ENCODE assay signal across 26 mouse cellular contexts in genomic region chr16:20151991-20152390, GRCm38 (mm10). TPM values are rescaled to one million over a fixed set of nuclear protein-coding genes. Genes with fewer than 3 reads are reported as not detected.
A peak's percentile ranks its signal among the peaks of the same experiment; 100 is the strongest.
DNase-seq lines count a peak whose midpoint lies in the region; ATAC-seq and TF ChIP-seq lines count a peak whose summit lies in the region.
"Had no signal": no experiment of that assay in that cellular context is flagged by ENCODE, and none has a peak within 500 bp of the region (broad histone marks: within the 10 kb centered on the region; RNA-seq: fewer than 3 reads in every experiment).

No protein-coding gene starts in this region.

- H3K9ac ChIP-seq in heart, postnatal 0 days (replicated peaks; ENCODE audit: low read depth, low read length): no peak overlapping the region
- no peak overlapping the region for H3K9ac ChIP-seq in kidney, embryonic 15.5 days
- no peak overlapping the region for H3K9ac ChIP-seq in forebrain, embryonic 13.5 days
- H3K9ac ChIP-seq: embryonic facial prominence, embryonic 12.5 days; forebrain, postnatal 0 days; hindbrain, embryonic 14.5 days; lung, embryonic 15.5 days; midbrain, embryonic 15.5 days had no signal

- DNase-seq in heart, postnatal 0 days (ENCODE audit: low spot score): no peak
- no peak for DNase-seq in heart, embryonic 10.5 days (ENCODE audit: low spot score)
- peak; percentile 29 to 44 for DNase-seq in kidney, postnatal 36 days
- DNase-seq in adrenal gland, postnatal 10 days: peak; percentile 48
- DNase-seq in adrenal gland, postnatal 36 days: peak; percentile 21 to 36
- DNase-seq: B cell, adult 2 months; cerebellum, adult 11-12 months; cerebellum, adult 9-11 months; embryo, embryonic 11 days; forebrain, postnatal 0 days; gastrocnemius, postnatal 14 days; liver; right cerebral cortex, postnatal 4 days; thymus, adult 18-20 months; thymus, postnatal 36 days had no signal

- H3K4me1 ChIP-seq in heart, postnatal 0 days (ENCODE audit: control insufficient read depth, insufficient read depth): peaks cover 4% of the 10 kb centered on the region; the same call in 1 of the 2 replicates
- H3K4me1 ChIP-seq in heart, embryonic 10.5 days: no peaks in the 10 kb centered on the region
- 0 out of 2 replicates have a peak, but pooled peaks cover 3% of the 10 kb centered on the region for H3K4me1 ChIP-seq in kidney, embryonic 15.5 days
- no peaks in the 10 kb centered on the region for H3K4me1 ChIP-seq in forebrain, embryonic 13.5 days
- H3K4me1 ChIP-seq: embryonic facial prominence, embryonic 12.5 days; forebrain, embryonic 10.5 days; lung, embryonic 15.5 days; midbrain, embryonic 10.5 days; midbrain, embryonic 15.5 days had no signal

- H3K9me3 ChIP-seq in heart, postnatal 0 days (replicated peaks; ENCODE audit: control insufficient read depth, low read length): no peaks in the 10 kb centered on the region
- no peaks in the 10 kb centered on the region for H3K9me3 ChIP-seq in heart, embryonic 10.5 days
- H3K9me3 ChIP-seq in kidney, embryonic 15.5 days (replicated peaks): no peaks in the 10 kb centered on the region
- no peaks in the 10 kb centered on the region for H3K9me3 ChIP-seq in forebrain, embryonic 13.5 days (replicated peaks)
- H3K9me3 ChIP-seq: embryonic facial prominence, embryonic 12.5 days; forebrain, embryonic 10.5 days; lung, embryonic 15.5 days; midbrain, embryonic 10.5 days; midbrain, embryonic 15.5 days had no signal

- no peak overlapping the region for H3K4me3 ChIP-seq in heart, postnatal 0 days (ENCODE audit: low read depth, low read length)
- no peak overlapping the region for H3K4me3 ChIP-seq in heart, embryonic 10.5 days
- H3K4me3 ChIP-seq in kidney, embryonic 15.5 days (replicated peaks): no peak overlapping the region
- no peak overlapping the region for H3K4me3 ChIP-seq in forebrain, embryonic 13.5 days
- H3K4me3 ChIP-seq: embryonic facial prominence, embryonic 12.5 days; forebrain, embryonic 10.5 days; lung, embryonic 15.5 days; midbrain, embryonic 10.5 days; midbrain, embryonic 15.5 days had no signal

- no peak for TF ChIP-seq EP300 in heart, postnatal 0 days (IDR thresholded peaks at IDR 0.05; ENCODE audit: low read depth)

- no peak for ATAC-seq in heart, postnatal 0 days (ENCODE audit: insufficient read depth, low read depth)
- no peak for ATAC-seq in kidney, embryonic 15.5 days (replicated peaks; ENCODE audit: low FRiP score)
- no peak for ATAC-seq in forebrain, embryonic 13.5 days
- ATAC-seq: forebrain, postnatal 0 days; intestine, postnatal 0 days; midbrain, embryonic 15.5 days had no signal

- WGBS in heart, postnatal 0 days: 54% methylated on average over 5 of the region's 5 CpGs
- WGBS in heart, embryonic 10.5 days: 82% methylated on average over 5 of the region's 5 CpGs
- WGBS in kidney, embryonic 15.5 days: 67% methylated on average over 5 of the region's 5 CpGs
- 89% methylated on average over 5 of the region's 5 CpGs for WGBS in forebrain, embryonic 13.5 days

- H3K4me2 ChIP-seq in heart, postnatal 0 days (ENCODE audit: low read depth, low read length): no peak overlapping the region
- no peak overlapping the region for H3K4me2 ChIP-seq in kidney, embryonic 15.5 days
- no peak overlapping the region for H3K4me2 ChIP-seq in forebrain, embryonic 13.5 days
- H3K4me2 ChIP-seq: embryonic facial prominence, embryonic 12.5 days; heart, embryonic 11.5 days; hindbrain, embryonic 14.5 days; lung, embryonic 15.5 days; midbrain, embryonic 15.5 days had no signal

- H3K36me3 ChIP-seq in heart, postnatal 0 days (replicated peaks; ENCODE audit: control insufficient read depth, insufficient read depth, low read length): peaks cover 42% of the 10 kb centered on the region
- peaks cover 43% of the 10 kb centered on the region for H3K36me3 ChIP-seq in heart, embryonic 10.5 days
- H3K36me3 ChIP-seq in kidney, embryonic 15.5 days: peaks cover 46% of the 10 kb centered on the region
- H3K36me3 ChIP-seq in forebrain, embryonic 13.5 days (ENCODE audit: poor library complexity, severe bottlenecking): peaks cover 37% of the 10 kb centered on the region

- TF ChIP-seq CTCF in heart, postnatal 0 days (IDR thresholded peaks at IDR 0.05; ENCODE audit: low read depth): no peak

- H3K27ac ChIP-seq in heart, postnatal 0 days (ENCODE audit: low read depth): peak overlapping the region; percentile 38; the same call in 1 of the 2 replicates
- H3K27ac ChIP-seq in heart, embryonic 10.5 days: no peak overlapping the region
- H3K27ac ChIP-seq in kidney, embryonic 15.5 days: no peak overlapping the region
- H3K27ac ChIP-seq in forebrain, embryonic 13.5 days: no peak overlapping the region
- H3K27ac ChIP-seq: embryonic facial prominence, embryonic 12.5 days; forebrain, embryonic 10.5 days; hindbrain, embryonic 14.5 days; lung, embryonic 15.5 days; midbrain, embryonic 10.5 days; midbrain, embryonic 15.5 days; stomach, postnatal 0 days had no signal

- no peaks in the 10 kb centered on the region for H3K27me3 ChIP-seq in heart, postnatal 0 days (ENCODE audit: control insufficient read depth, insufficient read depth, low read length)
- no peaks in the 10 kb centered on the region for H3K27me3 ChIP-seq in heart, embryonic 10.5 days (ENCODE audit: insufficient read depth, poor library complexity, severe bottlenecking)
- H3K27me3 ChIP-seq in kidney, embryonic 15.5 days: no peaks in the 10 kb centered on the region
- H3K27me3 ChIP-seq in forebrain, embryonic 13.5 days: no peaks in the 10 kb centered on the region
- H3K27me3 ChIP-seq: embryonic facial prominence, embryonic 12.5 days; lung, embryonic 15.5 days; midbrain, embryonic 15.5 days had no signal

RNA-seq across cellular contexts. Expression of gene Yeats2, which starts 11.1 kb away (rescaled TPM):
- 27.8 and 51.9 TPM in 2 replicates for total RNA-seq in heart, postnatal 0 days (2014; rRNA removed; ENCODE audit: low replicate concordance)
- 5.3 and 5.8 TPM in 2 replicates for polyA plus RNA-seq in heart, postnatal 0 days (2015; fragmentation: Nextera tagmentation; extraction: Ambion mirVana)
- 30.1 and 38.0 TPM in 2 replicates for polyA plus RNA-seq in heart, embryonic 10.5 days (2016; fragmentation: Nextera tagmentation; extraction: Ambion mirVana)
- polyA plus RNA-seq in kidney, embryonic 15.5 days (2015; fragmentation: Nextera tagmentation; extraction: Ambion mirVana): 36.0 and 37.6 TPM in 2 replicates
- total RNA-seq in adrenal gland, postnatal 10 days (2021): 10 to 100 TPM; 29.5 to 46.7 TPM
- 10 to 100 TPM; 30.5 to 34.6 TPM for total RNA-seq in adrenal gland, postnatal 36 days (2021)
- polyA plus RNA-seq in forebrain, embryonic 13.5 days (2015; fragmentation: Nextera tagmentation; extraction: Ambion mirVana): 24.6 and 27.6 TPM in 2 replicates

RNA-seq across cellular contexts. Expression of gene Klhl24, which starts 54.6 kb away (rescaled TPM):
- total RNA-seq in heart, postnatal 0 days (2014; rRNA removed; ENCODE audit: low replicate concordance): 142 and 201 TPM in 2 replicates
- 58.5 and 67.7 TPM in 2 replicates for polyA plus RNA-seq in heart, postnatal 0 days (2015; fragmentation: Nextera tagmentation; extraction: Ambion mirVana)
- polyA plus RNA-seq in heart, embryonic 10.5 days (2016; fragmentation: Nextera tagmentation; extraction: Ambion mirVana): 23.8 and 30.3 TPM in 2 replicates
- 32.2 and 33.6 TPM in 2 replicates for polyA plus RNA-seq in kidney, embryonic 15.5 days (2015; fragmentation: Nextera tagmentation; extraction: Ambion mirVana)
- total RNA-seq in adrenal gland, postnatal 10 days (2021): 10 to 100 TPM; 79.1 to 94.7 TPM
- 10 to 100 TPM; 59.0 to 90.4 TPM for total RNA-seq in adrenal gland, postnatal 36 days (2021)
- 54.2 and 59.3 TPM in 2 replicates for polyA plus RNA-seq in forebrain, embryonic 13.5 days (2015; fragmentation: Nextera tagmentation; extraction: Ambion mirVana)

Comparison
In these comparisons a context has a peak if more than half of its experiments do, and no peak if none do; other contexts are left out.
1. DNase-seq: peak in kidney, postnatal 36 days (2 of 2), adrenal gland, postnatal 10 days (single experiment) and adrenal gland, postnatal 36 days (2 of 2); none in heart, postnatal 0 days (single experiment) and heart, embryonic 10.5 days (single experiment).